Mouse (Mus musculus): Measurements from ENCODE around the gene Fstl5.

DNA sequence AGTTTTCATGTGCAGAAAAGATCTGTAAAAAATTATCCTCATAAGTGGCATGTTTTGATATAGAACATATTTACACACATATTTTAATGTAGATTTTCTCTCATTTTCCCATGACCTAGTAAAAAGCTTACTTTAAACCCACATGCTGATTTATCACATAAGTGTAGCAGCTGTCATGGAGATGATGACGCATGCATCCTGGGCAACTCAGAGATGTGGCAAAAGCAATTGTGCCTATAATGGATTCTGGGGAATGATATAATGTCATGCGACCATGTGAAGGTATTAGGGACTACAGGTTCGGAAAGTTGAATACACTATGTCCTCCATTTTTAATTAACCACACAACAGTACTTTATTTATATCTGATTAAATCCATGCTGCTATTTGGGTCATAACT is 601.9 kb downstream of the Fstl5 start:
- TF ChIP-seq ZC3H11A (IDR thresholded peaks at IDR 0.05; ENCODE audit: borderline replicate concordance, low read depth, low read length) (no peak), ZNF384 (IDR thresholded peaks at IDR 0.05; ENCODE audit: low read depth, low read length) (no peak)

Measured in ES-E14 (cell line).